Mouse (Mus musculus) left cerebral cortex, adult 11 months (tissue): ENCODE measurements around the gene Adap1.

ENCODE experiments used
- DNase-seq: peaks from one replicate; pipeline ENCODE4 v3.0.0; 2022; ENCODE audit warnings: low spot score

The Adap1 gene

DNA sequence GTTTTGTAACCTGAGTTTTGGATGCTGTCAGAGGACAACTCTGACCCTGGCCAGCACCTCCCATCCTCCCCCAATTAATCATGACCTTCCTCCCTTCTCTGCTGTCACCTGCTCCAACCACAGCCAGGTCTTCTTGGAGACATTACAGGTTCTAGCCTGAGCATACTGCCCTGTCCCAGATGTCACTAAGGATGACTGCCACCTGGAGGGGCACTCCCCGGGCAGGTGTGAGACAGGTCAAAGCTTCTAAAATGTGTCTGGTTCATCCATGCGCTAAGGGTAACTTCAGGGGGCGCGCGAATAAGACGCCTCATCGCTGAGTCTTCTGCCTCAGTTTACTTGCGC is 73.7 kb downstream of the Adap1 start:
- no peak for DNase-seq

DNA sequence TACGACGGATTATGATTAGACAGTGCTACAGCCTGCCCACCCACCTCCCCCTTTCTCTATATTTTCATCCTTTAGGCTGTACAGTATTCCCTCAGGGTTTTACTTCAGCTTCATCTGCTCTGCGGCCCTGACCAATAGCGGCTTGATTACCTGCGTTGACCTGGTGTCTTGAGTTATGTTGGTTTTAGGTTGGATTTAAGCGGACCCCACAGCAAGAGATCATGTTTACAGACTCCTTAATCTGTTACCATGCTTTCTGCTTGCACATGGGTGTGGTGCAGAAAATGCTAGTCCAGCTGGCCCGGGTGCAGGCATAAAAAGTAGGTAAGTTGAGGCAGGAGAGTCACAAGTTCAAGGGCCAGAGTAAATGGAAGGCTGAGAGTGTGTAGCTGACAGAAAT is 74.1 kb downstream of the Adap1 start:
- DNase-seq: no peak

DNA sequence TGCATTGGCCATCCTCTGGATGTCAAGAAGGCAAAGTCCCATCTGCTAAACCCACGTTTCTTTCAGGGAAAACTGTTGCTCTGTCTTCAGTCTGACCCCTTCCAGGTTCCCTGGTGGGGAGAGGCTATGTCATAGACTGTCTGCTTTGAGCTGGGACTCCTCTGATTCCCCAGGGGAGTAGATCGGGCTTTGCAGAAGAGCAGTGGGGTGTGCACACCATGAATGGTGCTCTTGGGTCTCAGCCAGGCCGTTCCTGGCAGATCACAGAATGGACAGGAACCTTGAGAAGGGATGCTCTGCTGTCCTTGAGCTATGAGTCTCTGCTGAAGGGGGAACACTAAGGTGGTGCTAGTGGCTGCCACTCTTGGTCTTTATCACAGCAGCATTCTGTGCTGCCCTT is 76.6 kb downstream of the Adap1 start:
- DNase-seq: no peak

DNA sequence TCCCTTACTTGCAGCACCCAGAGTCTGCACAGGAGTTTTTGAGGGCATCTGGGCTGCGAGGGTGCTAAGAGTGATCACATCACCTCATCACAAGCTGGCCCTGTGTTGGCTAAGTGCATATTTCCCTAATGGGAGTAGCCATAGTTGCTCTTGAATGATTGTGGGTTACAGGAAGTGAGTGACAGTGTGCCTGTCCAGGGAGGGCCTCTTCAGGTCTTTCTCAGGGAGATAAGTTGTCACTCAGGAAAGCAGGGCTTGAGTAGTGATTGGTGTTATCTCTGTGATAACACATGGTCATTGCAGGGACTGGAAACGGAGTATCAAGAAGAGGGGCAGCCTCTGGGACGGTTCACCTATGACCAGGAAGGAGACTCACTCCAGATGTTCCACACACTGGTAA is 77.7 kb downstream of the Adap1 start:
- DNase-seq: no peak

DNA sequence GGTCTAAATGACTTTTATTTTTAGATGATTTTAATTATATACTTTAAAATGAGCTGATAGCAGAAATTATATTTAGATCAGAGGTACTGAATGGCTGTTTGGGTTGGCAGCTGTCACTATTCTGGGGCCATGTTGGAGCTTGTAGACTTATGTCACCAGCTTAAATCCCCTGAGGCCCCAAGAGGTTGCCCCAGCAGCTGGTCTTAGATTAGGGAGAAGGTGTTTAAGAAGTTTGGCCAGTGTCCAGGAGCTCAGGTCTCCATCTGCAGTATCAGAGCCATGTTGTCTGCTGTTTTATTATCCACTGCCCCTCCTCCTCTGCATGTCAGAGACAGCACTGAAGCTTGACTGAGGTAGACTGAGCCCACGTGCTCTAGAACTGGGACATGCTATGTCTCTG is 82.0 kb downstream of the Adap1 start:
- DNase-seq: no peak

DNA sequence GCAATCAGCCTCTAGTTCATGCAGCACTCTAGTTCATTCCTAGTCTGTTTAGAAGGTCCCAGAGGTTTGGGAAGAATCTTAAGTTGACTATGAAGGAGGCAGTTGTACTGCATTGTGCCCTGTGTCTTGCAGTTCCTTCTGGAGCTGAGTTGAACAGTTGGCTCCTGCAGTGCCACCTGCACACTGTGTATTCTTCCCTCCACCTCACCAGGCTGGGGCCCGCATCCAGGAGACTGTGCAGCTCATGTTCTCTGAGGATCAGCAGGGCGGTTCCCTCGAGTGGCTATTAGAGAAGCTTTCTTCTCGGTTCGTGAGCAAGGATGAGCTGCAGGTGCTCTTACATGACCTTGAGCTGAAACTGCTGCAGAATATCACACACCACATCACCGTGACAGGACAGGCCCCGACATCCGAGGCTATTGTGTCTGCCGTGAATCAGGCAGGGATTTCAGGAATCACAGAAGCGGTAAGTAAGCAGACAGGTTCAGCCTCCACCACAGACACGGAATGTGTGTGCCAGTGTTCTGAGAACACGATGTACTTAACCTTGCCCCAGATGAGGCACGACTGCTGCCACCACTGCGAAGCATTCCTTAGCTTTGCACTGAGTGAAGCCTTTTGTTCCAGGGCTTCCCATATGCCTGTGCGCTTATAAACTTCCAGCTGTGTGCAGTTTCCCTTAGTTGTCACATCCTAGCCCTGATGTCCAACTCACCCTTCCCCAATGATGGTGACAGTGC is 84.2 kb downstream of the Adap1 start:
- DNase-seq: no peak

DNA sequence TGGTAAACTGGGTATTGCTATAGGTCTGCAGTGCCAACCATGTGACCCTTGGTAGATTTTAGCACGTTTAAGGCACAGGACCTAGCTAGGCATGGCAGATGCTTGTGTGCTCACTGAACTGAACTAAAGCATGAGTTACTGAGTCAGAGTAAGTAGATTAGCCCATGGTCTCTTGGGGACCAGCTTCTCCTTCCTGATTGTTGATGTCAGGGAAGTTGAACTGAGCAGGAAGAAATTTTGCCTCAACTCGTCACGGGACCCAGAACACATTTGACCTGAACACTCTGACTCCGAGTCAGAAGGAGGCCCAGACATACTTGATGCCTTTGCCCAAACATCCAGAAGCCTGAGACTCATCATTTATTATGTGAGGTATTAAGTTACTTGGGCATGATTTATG is 88.0 kb downstream of the Adap1 start:
- no peak for DNase-seq

DNA sequence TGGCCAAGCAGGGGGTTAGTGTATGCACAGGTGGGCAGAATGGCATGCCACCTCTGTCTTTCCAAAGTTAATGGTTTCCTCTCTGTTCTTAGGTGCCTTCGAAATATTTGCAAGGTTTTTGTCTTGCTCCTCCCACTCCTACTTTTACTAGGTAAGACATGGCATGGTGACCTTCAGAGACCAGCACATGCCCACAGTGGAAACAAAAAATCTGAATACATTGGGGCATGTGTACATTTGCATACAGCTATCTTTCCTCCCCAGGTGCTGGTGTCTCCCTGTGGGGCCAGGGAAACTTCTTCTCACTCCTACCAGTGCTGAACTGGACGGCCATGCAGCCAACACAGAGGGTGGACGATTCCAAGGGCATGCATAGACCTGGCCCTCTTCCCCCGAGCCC is 91.0 kb downstream of the Adap1 start:
- DNase-seq: no peak

DNA sequence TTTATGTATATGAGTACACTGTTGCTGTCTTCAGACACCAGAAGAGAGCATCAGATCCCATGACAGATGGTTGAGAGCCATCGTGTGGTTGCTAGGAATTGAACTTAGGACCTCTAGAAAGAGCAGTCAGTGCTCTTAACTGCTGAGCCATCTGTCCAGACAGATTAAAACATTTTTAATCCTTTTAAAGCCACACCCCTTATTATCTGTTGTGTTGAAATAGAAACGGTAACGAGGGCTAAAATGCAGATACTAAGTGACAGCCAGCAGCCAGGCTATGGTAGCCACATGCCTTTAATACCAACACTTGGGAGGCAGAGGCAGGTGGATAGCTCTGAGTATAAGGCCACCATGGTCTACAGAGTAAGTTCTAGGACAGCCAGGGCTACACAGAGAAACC is 93.3 kb downstream of the Adap1 start:
- no peak for DNase-seq

DNA sequence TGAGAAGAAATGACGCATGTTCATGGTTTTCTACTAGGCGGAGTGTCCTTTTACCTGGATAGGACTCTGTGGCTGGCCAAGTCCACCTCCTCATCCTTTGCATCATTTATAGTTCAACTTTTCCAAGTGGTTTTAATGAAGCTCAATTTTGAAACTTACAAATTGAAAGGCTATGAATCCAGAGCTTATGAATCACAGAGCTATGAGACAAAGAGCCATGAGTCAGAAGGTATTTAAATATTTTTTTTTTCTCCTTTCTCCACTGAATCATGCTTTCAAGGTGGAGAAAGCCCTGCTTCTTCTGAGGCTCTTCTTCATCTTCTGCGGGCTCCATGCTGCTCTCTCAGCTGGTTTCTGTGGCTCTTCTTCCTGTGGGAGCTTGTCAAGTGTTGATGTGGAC is 95.7 kb downstream of the Adap1 start:
- DNase-seq: no peak

DNA sequence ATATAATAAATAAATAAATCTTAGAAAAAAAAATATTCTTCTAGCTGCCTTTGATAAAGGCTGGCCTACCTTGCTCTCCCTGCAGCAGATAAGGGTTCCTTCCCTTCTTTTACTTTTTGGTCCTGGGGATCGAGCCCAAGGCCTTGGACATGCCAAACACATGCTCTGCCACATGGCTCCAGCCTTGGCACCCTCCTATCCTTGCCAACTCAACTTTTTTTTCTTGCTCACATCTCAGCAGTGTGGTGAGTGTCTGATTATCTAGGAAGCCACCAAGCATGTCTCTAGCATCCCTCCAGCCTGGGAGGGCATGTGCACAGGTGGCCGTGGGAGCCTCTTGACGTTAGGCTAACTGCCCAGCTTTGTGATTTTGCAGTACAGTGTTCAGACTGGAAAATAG is 97.1 kb downstream of the Adap1 start:
- no peak for DNase-seq

DNA sequence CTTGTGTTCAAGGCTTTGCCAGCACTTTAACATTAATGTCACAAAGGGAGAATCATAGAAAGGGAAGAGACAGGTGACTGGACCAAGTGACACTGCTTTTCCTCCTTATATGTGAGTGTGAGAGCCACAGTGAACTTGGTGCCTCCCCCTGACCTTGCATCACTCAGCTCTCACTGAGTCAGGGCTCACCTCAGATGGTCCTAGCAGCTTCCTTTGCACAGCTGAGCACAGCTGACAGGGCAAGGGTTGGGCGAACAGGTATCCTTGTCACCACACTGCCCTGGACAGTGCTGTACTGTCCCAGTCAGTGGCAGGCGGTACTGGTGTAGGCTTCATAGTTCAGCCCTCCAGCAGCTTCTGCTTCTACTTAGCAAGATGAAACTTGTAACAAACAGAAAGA is 97.8 kb downstream of the Adap1 start:
- no peak for DNase-seq

DNA sequence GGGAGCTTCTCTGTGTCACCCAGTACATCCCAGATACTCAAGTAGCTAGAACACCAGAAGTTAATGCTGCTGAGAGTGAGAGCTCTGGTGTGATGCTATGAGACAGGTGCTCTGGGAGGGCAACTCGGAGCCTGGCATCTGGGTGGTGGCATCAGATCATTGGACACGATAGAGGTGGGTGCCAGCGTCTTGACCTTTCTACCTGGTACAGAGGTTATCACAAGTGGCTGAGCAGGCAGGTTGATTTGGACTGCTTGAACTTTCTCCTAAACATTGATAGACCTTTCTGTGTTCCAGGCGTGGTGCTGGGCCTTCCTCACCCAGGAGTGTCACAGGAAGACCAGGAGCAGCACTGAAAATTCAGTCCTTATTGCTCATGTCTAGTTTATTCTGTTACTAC is 98.2 kb downstream of the Adap1 start:
- DNase-seq: no peak

DNA sequence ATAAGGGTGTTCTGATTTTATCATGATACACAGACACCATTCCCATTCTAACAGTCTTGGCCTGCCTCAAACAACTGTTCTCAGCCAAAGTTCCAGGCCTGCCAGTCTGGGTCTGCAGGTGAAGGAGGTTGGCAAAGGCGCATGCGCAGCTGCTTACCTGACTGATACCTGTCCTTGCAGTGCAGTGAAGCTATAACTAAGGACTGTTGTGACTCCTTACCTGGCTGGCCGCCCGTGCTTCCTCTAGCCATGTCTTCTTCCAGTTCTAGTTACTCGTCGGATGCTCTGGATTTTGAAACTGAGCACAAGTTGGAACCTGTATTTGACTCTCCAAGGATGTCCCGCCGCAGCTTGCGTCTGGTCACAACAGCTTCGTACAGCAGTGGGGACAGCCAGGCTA is 102.1 kb downstream of the Adap1 start:
- no peak for DNase-seq
